Mouse (Mus musculus): ENCODE results near the gene Lhfpl3.

GRCm38 (mm10) chr5:23114249-23114648 lies 368.4 kb downstream of the Lhfpl3 start:
- TF ChIP-seq POLR2A (IDR thresholded peaks at IDR 0.05; ENCODE audit: control insufficient read depth, extremely low read depth, insufficient read depth, low read length, poor library complexity), result no peak
- TF ChIP-seq CTCF (IDR thresholded peaks at IDR 0.05; ENCODE audit: borderline replicate concordance, control insufficient read depth, extremely low read depth, insufficient read depth, low read length, poor library complexity), result no peak

Data from thymus, adult 2 months (tissue).